Mouse (Mus musculus): ENCODE measurements around the gene Sdcbp2. TPM values are rescaled to one million over a fixed set of nuclear protein-coding genes. Genes with fewer than 3 reads are reported as not detected.

Gene Sdcbp2
- total and polyA plus RNA-seq, 3 experiments: 0.25 TPM; not detected in 2

DNA sequence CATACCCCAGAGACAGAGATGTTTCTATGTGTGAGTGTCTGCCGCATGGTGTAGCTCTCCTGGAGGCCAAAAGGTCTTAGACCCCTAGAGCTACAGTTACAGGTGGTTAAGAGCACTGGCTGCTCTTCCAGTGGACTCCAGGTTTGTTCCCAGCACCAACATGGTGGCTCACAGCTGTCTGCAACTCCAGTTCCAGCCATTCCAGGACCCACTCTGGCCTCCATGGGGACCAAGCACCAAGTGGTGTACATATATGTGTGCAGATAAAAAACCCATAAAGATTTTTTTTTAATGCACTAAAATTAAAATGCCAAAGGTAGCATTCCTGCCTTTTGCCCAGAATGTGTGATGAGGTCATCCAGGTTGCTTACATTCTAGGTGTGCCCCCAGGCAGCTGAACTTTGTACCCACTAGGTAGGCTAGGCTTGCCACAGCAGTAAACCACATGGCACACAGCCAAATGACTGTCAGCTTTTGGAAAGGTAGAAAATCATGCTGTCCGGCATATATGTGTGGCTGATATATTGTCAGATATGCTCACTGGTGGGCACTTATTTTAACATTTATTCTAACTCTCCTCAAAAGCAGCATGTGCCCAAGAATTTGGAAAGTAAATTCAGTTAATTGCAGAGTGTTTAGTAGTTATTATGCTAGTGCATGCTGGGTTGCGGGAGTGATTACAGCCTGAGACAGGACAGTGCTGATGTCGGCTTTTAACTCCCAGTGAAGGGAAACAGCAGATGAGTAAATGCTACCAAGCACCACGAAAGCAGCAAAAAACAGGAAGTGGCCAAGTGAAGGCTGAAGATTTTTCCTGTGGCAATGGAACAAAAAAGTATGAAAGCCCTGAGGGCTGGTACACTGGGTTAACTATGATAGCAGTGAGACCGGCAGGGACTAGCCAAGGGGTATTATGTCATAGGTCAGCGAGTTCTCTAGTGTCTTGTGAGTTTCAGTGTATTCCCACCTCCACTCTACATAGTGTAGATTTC, 9.2 kb upstream of the Sdcbp2 start:
- Histone ChIP-seq H3K9me3 (replicated peaks; ENCODE audit: insufficient read depth, low read length) (no peaks in the 10 kb centered on the region), H3K79me2 (ENCODE audit: control insufficient read depth, insufficient read depth, low read length, poor library complexity) (no peaks in the 10 kb centered on the region), H3K36me3 (ENCODE audit: control insufficient read depth in 1 of 2, insufficient read depth in 2 of 2, low read length in 2 of 2) (peaks cover 0 to 2% of the 10 kb centered on the region in 2 experiments; a peak in 1 of 4 replicates), H3K27me3 (ENCODE audit: control insufficient read depth in 1 of 2, insufficient read depth in 2 of 2, low read length in 2 of 2) (no peaks in the 10 kb centered on the region), H3K9ac (ENCODE audit: control insufficient read depth, low read depth, low read length, poor library complexity, severe bottlenecking) (no peak overlapping the region), H3K4me1 (ENCODE audit: control insufficient read depth in 1 of 2, insufficient read depth in 2 of 2, low read length in 2 of 2) (no peaks in the 10 kb centered on the region), H3K4me3 (ENCODE audit: control insufficient read depth in 1 of 2, insufficient read depth in 1 of 2, low read depth in 2 of 2, low read length in 2 of 2) (no peak overlapping the region), H3K27ac (ENCODE audit: control insufficient read depth, low read depth, low read length) (no peak overlapping the region)
- TF ChIP-seq MAZ (IDR thresholded peaks at IDR 0.05; ENCODE audit: low read depth, low read length): no peak
- TF ChIP-seq POLR2A (IDR thresholded peaks at IDR 0.05; ENCODE audit: control insufficient read depth in 1 of 2, insufficient read depth in 1 of 2, low read depth in 1 of 2, low read length in 2 of 2, poor library complexity in 1 of 2): 0 out of 4 replicates have a peak, but pooled peaks of 1 of the 2 experiments have one; percentile 23
- TF ChIP-seq SIN3A (IDR thresholded peaks at IDR 0.05; ENCODE audit: low read length): no peak
- TF ChIP-seq E2F4 (IDR thresholded peaks at IDR 0.05; ENCODE audit: borderline replicate concordance, low read depth, low read length): no peak
- no peak for TF ChIP-seq ETS1 (IDR thresholded peaks at IDR 0.05; ENCODE audit: low read depth, low read length)
- TF ChIP-seq POLR2AphosphoS2 (IDR thresholded peaks at IDR 0.05; ENCODE audit: low read length): no peak
- no peak for TF ChIP-seq MYB (IDR thresholded peaks at IDR 0.05; ENCODE audit: low read depth, low read length)
- no peak for TF ChIP-seq MEF2A (IDR thresholded peaks at IDR 0.05; ENCODE audit: extremely low read depth, insufficient replicate concordance, low read depth, low read length, poor library complexity, severe bottlenecking)
- DNase-seq (ENCODE audit: low read depth, low spot score): peak; percentile 50

DNA sequence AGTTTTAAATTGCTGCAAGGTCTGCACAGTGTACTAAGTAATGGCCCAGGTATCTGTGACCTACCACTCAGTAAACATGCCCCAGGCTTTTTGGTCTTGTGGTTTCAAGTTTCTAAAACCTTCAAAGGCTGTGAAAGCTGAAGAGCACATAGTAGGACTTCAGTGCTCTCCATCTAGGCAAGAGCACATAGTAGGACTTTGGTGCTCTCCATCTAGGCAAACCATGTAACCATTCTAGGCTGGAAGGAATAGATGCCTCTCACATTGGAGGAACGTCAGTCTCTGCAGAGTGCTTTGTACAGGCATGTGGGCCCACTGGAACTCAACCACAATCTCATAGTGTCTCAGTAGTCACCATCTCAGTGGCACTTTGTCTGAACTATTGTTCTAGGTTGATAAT, 8.4 kb upstream of the Sdcbp2 start:
- peak; percentile 99 for TF ChIP-seq ZKSCAN1 (IDR thresholded peaks at IDR 0.05; ENCODE audit: low read depth, low read length)
- 0 out of 4 replicates have a peak, but pooled peaks of 1 of the 2 experiments have one; percentile 2 for TF ChIP-seq POLR2A (IDR thresholded peaks at IDR 0.05; ENCODE audit: control insufficient read depth in 1 of 2, insufficient read depth in 1 of 2, low read depth in 1 of 2, low read length in 2 of 2, poor library complexity in 1 of 2)
- TF ChIP-seq ETS1 (IDR thresholded peaks at IDR 0.05; ENCODE audit: low read depth, low read length): no peak
- no peak for TF ChIP-seq MAX (IDR thresholded peaks at IDR 0.05; ENCODE audit: low read length)
- no peak for TF ChIP-seq MAZ (IDR thresholded peaks at IDR 0.05; ENCODE audit: low read depth, low read length)
- H3K9ac ChIP-seq (ENCODE audit: control insufficient read depth, low read depth, low read length, poor library complexity, severe bottlenecking): no peak overlapping the region
- H3K4me3 ChIP-seq (ENCODE audit: control insufficient read depth in 1 of 2, insufficient read depth in 1 of 2, low read depth in 2 of 2, low read length in 2 of 2): no peak overlapping the region
- no peak overlapping the region for H3K27ac ChIP-seq (ENCODE audit: control insufficient read depth, low read depth, low read length)
- no peak for DNase-seq (ENCODE audit: low read depth, low spot score)
- H3K4me1 ChIP-seq (ENCODE audit: control insufficient read depth in 1 of 2, insufficient read depth in 2 of 2, low read length in 2 of 2): no peaks in the 10 kb centered on the region
- no peaks in the 10 kb centered on the region for H3K79me2 ChIP-seq (ENCODE audit: control insufficient read depth, insufficient read depth, low read length, poor library complexity)
- no peaks in the 10 kb centered on the region for H3K9me3 ChIP-seq (replicated peaks; ENCODE audit: insufficient read depth, low read length)
- no peaks in the 10 kb centered on the region for H3K27me3 ChIP-seq (ENCODE audit: control insufficient read depth in 1 of 2, insufficient read depth in 2 of 2, low read length in 2 of 2)
- H3K36me3 ChIP-seq (ENCODE audit: control insufficient read depth in 1 of 2, insufficient read depth in 2 of 2, low read length in 2 of 2): peaks cover 0 to 2% of the 10 kb centered on the region in 2 experiments; a peak in 1 of 4 replicates

DNA sequence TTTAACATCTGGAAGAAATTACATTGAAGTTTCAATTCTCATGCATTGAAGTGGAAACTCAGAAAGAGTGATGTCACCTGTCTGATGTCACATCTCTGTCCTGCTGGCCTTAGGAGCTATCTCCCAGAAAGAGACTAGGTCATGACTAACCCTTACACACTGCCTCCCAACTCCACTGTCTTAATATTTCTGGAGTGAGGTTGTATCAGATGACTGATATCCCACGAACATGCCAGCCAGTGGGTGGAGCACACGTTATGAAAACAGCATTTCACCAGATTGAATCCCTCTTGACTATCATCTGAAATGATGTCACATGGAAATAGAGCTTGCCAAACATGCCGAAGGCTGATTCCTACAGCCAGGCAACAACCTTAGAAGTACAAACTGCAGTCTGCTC, 7.4 kb upstream of the Sdcbp2 start:
- no peaks in the 10 kb centered on the region for H3K27me3 ChIP-seq (ENCODE audit: control insufficient read depth in 1 of 2, insufficient read depth in 2 of 2, low read length in 2 of 2)
- DNase-seq (ENCODE audit: low read depth, low spot score): no peak
- no peak overlapping the region for H3K9ac ChIP-seq (ENCODE audit: control insufficient read depth, low read depth, low read length, poor library complexity, severe bottlenecking)
- peaks cover 0 to 2% of the 10 kb centered on the region in 2 experiments; a peak in 1 of 4 replicates for H3K36me3 ChIP-seq (ENCODE audit: control insufficient read depth in 1 of 2, insufficient read depth in 2 of 2, low read length in 2 of 2)
- no peaks in the 10 kb centered on the region for H3K4me1 ChIP-seq (ENCODE audit: control insufficient read depth in 1 of 2, insufficient read depth in 2 of 2, low read length in 2 of 2)
- no peak overlapping the region for H3K4me3 ChIP-seq (ENCODE audit: control insufficient read depth in 1 of 2, insufficient read depth in 1 of 2, low read depth in 2 of 2, low read length in 2 of 2)
- H3K9me3 ChIP-seq (replicated peaks; ENCODE audit: insufficient read depth, low read length): no peaks in the 10 kb centered on the region
- no peaks in the 10 kb centered on the region for H3K79me2 ChIP-seq (ENCODE audit: control insufficient read depth, insufficient read depth, low read length, poor library complexity)
- no peak overlapping the region for H3K27ac ChIP-seq (ENCODE audit: control insufficient read depth, low read depth, low read length)
- TF ChIP-seq SMC3 (IDR thresholded peaks at IDR 0.05; ENCODE audit: low read depth, low read length) (no peak), ZKSCAN1 (IDR thresholded peaks at IDR 0.05; ENCODE audit: low read depth, low read length) (no peak), TBP (IDR thresholded peaks at IDR 0.05; ENCODE audit: low read depth, low read length) (no peak), CHD1 (IDR thresholded peaks at IDR 0.05; ENCODE audit: low read depth, low read length) (no peak), RAD21 (IDR thresholded peaks at IDR 0.05; ENCODE audit: low read depth, low read length) (no peak), NRF1 (IDR thresholded peaks at IDR 0.05; ENCODE audit: insufficient read depth, low read depth, low read length, poor library complexity, severe bottlenecking) (no peak), E2F4 (IDR thresholded peaks at IDR 0.05; ENCODE audit: borderline replicate concordance, low read depth, low read length) (no peak), USF2 (IDR thresholded peaks at IDR 0.05; ENCODE audit: borderline replicate concordance in 1 of 2, insufficient read depth in 1 of 2, low read depth in 1 of 2, low read length in 2 of 2) (no peak), JUND (IDR thresholded peaks at IDR 0.05; ENCODE audit: low read depth, low read length) (no peak), MAX (IDR thresholded peaks at IDR 0.05; ENCODE audit: low read length) (no peak), GATA1 (IDR thresholded peaks at IDR 0.05; ENCODE audit: low read depth, low read length) (no peak), CTCF (IDR thresholded peaks at IDR 0.05 in 2 of 3, conservative IDR thresholded peaks at IDR 0.05 in 1 of 3; ENCODE audit: control insufficient read depth in 1 of 3, insufficient read depth in 1 of 3, low read depth in 2 of 3, low read length in 3 of 3, poor library complexity in 1 of 3, severe bottlenecking in 1 of 3) (no peak), MXI1 (IDR thresholded peaks at IDR 0.05; ENCODE audit: low read depth, low read length) (no peak), ZNF384 (IDR thresholded peaks at IDR 0.05; ENCODE audit: low read depth, low read length) (no peak), EP300 (IDR thresholded peaks at IDR 0.05; ENCODE audit: low read depth in 1 of 2, low read length in 2 of 2) (no peak), POLR2A (IDR thresholded peaks at IDR 0.05; ENCODE audit: control insufficient read depth in 1 of 2, insufficient read depth in 1 of 2, low read depth in 1 of 2, low read length in 2 of 2, poor library complexity in 1 of 2) (no peak; a peak in 1 of 4 replicates)

All from MEL (cell line).